In the genomic region with DNA sequence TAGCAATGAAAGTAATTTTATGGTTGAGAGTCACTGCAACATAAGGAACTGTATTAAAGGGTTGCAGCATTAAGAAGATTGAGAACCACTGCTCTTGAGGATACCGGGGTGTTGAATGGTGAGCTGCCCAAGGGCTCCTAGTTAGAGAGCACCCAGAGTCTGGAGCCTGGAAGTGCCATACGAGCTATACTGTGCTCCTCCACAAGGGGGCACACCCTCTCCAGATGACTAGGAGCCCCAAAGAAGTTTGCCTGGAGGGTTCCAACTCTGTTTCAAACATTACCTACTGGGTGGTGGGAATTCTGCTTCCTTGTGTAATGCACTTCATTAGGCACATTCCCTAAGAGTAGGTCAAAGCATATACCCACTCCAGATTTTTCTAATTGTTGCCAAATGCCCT, we compare ENCODE assay signal across 7 mouse cellular contexts.
A peak's percentile ranks its signal among the peaks of the same experiment; 100 is the strongest.
DNase-seq lines count a peak whose midpoint lies in the region; ATAC-seq lines count a peak whose summit lies in the region.

No protein-coding gene starts in this region.

- ATAC-seq in granulocyte monocyte progenitor cell, adult 5-6 weeks (replicated peaks; ENCODE audit: poor library complexity, severe bottlenecking) = peak; percentile 40; the same call in 1 of the 2 replicates

- intact Hi-C loops in left cerebral cortex, postnatal 14 days (cut with DNase I) = loop anchor here (5.0 kb wide), 1 partner anchor 46 kb away; no protein-coding TSS in a partner anchor

- peak; percentile 33 for DNase-seq in ovary, postnatal 14 days (ENCODE audit: low spot score)
- no peak for DNase-seq in ovary, adult 18-20 months (ENCODE audit: low spot score)
- DNase-seq in adipocyte (ENCODE audit: low spot score) = peak; percentile 57
- peak; percentile 79 for DNase-seq in cerebellum, adult 9-10 months
- DNase-seq in left cerebral cortex, postnatal 14 days (ENCODE audit: low spot score in 2 of 2) = peak; percentile 74 to 80
- peak; percentile 48 for DNase-seq in skeletal muscle tissue, adult 2 months (ENCODE audit: low read depth, low spot score)
